Mouse (Mus musculus): ENCODE results near the gene AW011738. TPM values are rescaled to one million over a fixed set of nuclear protein-coding genes. Genes with fewer than 3 reads are reported as not detected.

Gene AW011738
- polyA plus RNA-seq, 1 experiment from 2014 or later: 4.2 TPM

DNA sequence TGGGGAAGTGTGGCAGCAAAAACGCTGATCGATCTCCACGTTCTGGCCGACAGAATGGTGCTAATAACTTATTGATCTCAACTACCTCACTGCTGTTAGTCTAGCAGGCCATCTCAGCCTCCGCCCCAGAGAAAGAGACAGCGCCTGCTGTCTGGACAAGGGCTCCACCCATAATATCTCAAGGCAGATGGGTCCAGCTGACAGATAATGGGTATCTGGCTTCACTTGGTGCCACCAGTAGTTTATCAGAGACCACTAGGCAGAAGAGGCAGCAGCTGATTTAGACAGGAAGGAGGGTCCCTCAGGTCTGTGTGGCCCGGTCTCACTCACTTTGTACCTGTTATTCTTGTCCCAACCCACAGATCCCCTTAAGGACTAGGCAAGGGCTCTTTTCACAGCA is 49.9 kb downstream of the AW011738 start:
- H3K27ac ChIP-seq (replicated peaks): no peak overlapping the region
- 40% methylated on average over 7 of the region's 7 CpGs for WGBS

GRCm38 (mm10) chr4:156254361-156255077 is 51.4 kb downstream of the AW011738 start:
- H3K27me3 ChIP-seq (replicated peaks): peaks cover 28% of the 10 kb centered on the region
- no peak overlapping the region for H3K9ac ChIP-seq (replicated peaks)
- H3K27ac ChIP-seq (replicated peaks): no peak overlapping the region
- H3K4me3 ChIP-seq (replicated peaks): peak overlapping the region; percentile 25
- H3K36me3 ChIP-seq: peaks cover under 1% of the 10 kb centered on the region; the same call in 1 of the 2 replicates
- 2% methylated on average over 29 of the region's 30 CpGs for WGBS
- no peaks in the 10 kb centered on the region for H3K9me3 ChIP-seq (replicated peaks)
- peaks cover 20% of the 10 kb centered on the region for H3K4me1 ChIP-seq
- peak; percentile 54 for ATAC-seq (ENCODE audit: low FRiP score)
- H3K4me2 ChIP-seq: peak overlapping the region; percentile 46

More for the DNA sequence above, 49.9 kb downstream of the AW011738 start:
- Histone ChIP-seq H3K27me3 (replicated peaks) (peaks cover 28% of the 10 kb centered on the region), H3K4me3 (replicated peaks) (no peak overlapping the region), H3K4me2 (no peak overlapping the region), H3K9me3 (replicated peaks) (no peaks in the 10 kb centered on the region), H3K36me3 (peaks cover 13% of the 10 kb centered on the region), H3K4me1 (peaks cover 20% of the 10 kb centered on the region), H3K9ac (replicated peaks) (no peak overlapping the region)
- ATAC-seq (ENCODE audit: low FRiP score): no peak

Small RNA genes lying within 50 kb of the gene (microRNA-seq; reads per million reads assigned to microRNA genes)
- gene Mir7658: 1.4 reads per million

Other genes with a start within 250 kb of the AW011738 start
- gene C1qtnf12, start 241.0 kb upstream of the AW011738 start, polyA plus RNA-seq (2015; fragmentation: Nextera tagmentation; extraction: Ambion mirVana): 15.3 and 17.2 TPM in 2 replicates
- 31.9 and 35.6 TPM in 2 replicates for gene B3galt6, start 210.7 kb upstream of the AW011738 start, polyA plus RNA-seq (2015; fragmentation: Nextera tagmentation; extraction: Ambion mirVana)
- 118 and 137 TPM in 2 replicates for gene Sdf4, start 210.4 kb upstream of the AW011738 start, polyA plus RNA-seq (2015; fragmentation: Nextera tagmentation; extraction: Ambion mirVana)
- gene Tnfrsf4, start 189.5 kb upstream of the AW011738 start, polyA plus RNA-seq (2015; fragmentation: Nextera tagmentation; extraction: Ambion mirVana): 0.19 and 0.89 TPM in 2 replicates
- 1.8 and 3.3 TPM in 2 replicates for gene Tnfrsf18, start 177.1 kb upstream of the AW011738 start, polyA plus RNA-seq (2015; fragmentation: Nextera tagmentation; extraction: Ambion mirVana)
- gene Ttll10, start 143.9 kb upstream of the AW011738 start, polyA plus RNA-seq (2015; fragmentation: Nextera tagmentation; extraction: Ambion mirVana): 0.64 TPM in 1 of 2 replicates, not detected in the other
- gene 9430015G10Rik, start 93.3 kb upstream of the AW011738 start, polyA plus RNA-seq (2015; fragmentation: Nextera tagmentation; extraction: Ambion mirVana): 23.5 and 27.3 TPM in 2 replicates
- 0.37 and 0.43 TPM in 2 replicates for gene Rnf223, start 72.8 kb upstream of the AW011738 start, polyA plus RNA-seq (2015; fragmentation: Nextera tagmentation; extraction: Ambion mirVana)
- gene Agrn, start 5.8 kb upstream of the AW011738 start, polyA plus RNA-seq (2015; fragmentation: Nextera tagmentation; extraction: Ambion mirVana): 87.2 and 100 TPM in 2 replicates
- 3.2 and 9.7 TPM in 2 replicates for gene Isg15, start 2.5 kb upstream of the AW011738 start, polyA plus RNA-seq (2015; fragmentation: Nextera tagmentation; extraction: Ambion mirVana)
- 2.3 and 2.8 TPM in 2 replicates for gene Perm1, start 12.6 kb downstream of the AW011738 start, polyA plus RNA-seq (2015; fragmentation: Nextera tagmentation; extraction: Ambion mirVana)
- 27.2 and 28.7 TPM in 2 replicates for gene Plekhn1, start 31.6 kb downstream of the AW011738 start, polyA plus RNA-seq (2015; fragmentation: Nextera tagmentation; extraction: Ambion mirVana)
- 50.4 and 61.6 TPM in 2 replicates for gene Noc2l, start 32.7 kb downstream of the AW011738 start, polyA plus RNA-seq (2015; fragmentation: Nextera tagmentation; extraction: Ambion mirVana)
- 1.7 TPM in 2 replicates for gene Samd11, start 52.4 kb downstream of the AW011738 start, polyA plus RNA-seq (2015; fragmentation: Nextera tagmentation; extraction: Ambion mirVana)
- gene Vmn2r-ps159, start 127.8 kb downstream of the AW011738 start, polyA plus RNA-seq (2015; fragmentation: Nextera tagmentation; extraction: Ambion mirVana): not detected in 2 replicates